Mouse (Mus musculus): Measurements from ENCODE around the gene Ctc1. TPM values are rescaled to one million over a fixed set of nuclear protein-coding genes. Genes with fewer than 3 reads are reported as not detected.

Gene Ctc1
- polyA plus RNA-seq, 1 experiment: 38.1 TPM

GRCm38 (mm10) chr11:69034585-69034984 lies 18.9 kb downstream of the Ctc1 start:
- TF ChIP-seq POLR2A (IDR thresholded peaks at IDR 0.05; ENCODE audit: borderline replicate concordance, control insufficient read depth, low read depth, low read length) (no peak), CTCF (IDR thresholded peaks at IDR 0.05; ENCODE audit: control insufficient read depth, insufficient read depth, low read length) (no peak)
- Histone ChIP-seq H3K4me1 (ENCODE audit: control insufficient read depth, insufficient read depth, low read length) (peaks cover 9% of the 10 kb centered on the region; the same call in 1 of the 2 replicates), H3K27ac (ENCODE audit: control insufficient read depth, insufficient read depth, low read depth, low read length, poor library complexity) (peak overlapping the region; percentile 23; the same call in 1 of the 2 replicates), H3K4me3 (replicated peaks; ENCODE audit: control insufficient read depth, low read depth, low read length) (no peak overlapping the region)
- 92% methylated on average over 3 of the region's 3 CpGs for WGBS

- peak overlapping the region; percentile 18; the same call in 1 of the 2 replicates for H3K27ac ChIP-seq (ENCODE audit: control insufficient read depth, insufficient read depth, low read depth, low read length, poor library complexity)
- WGBS: 87% methylated on average over 9 of the region's 9 CpGs
- no peak for TF ChIP-seq CTCF (IDR thresholded peaks at IDR 0.05; ENCODE audit: control insufficient read depth, insufficient read depth, low read length)
- no peak for TF ChIP-seq POLR2A (IDR thresholded peaks at IDR 0.05; ENCODE audit: borderline replicate concordance, control insufficient read depth, low read depth, low read length)
- H3K4me1 ChIP-seq (ENCODE audit: control insufficient read depth, insufficient read depth, low read length): peaks cover 9% of the 10 kb centered on the region; the same call in 1 of the 2 replicates
- no peak overlapping the region for H3K4me3 ChIP-seq (replicated peaks; ENCODE audit: control insufficient read depth, low read depth, low read length)
These were observed 19.7 kb downstream of the Ctc1 start for GRCm38 (mm10) chr11:69035411-69035810.

GRCm38 (mm10) chr11:69035849-69036248 lies 20.1 kb downstream of the Ctc1 start:
- H3K4me1 ChIP-seq (ENCODE audit: control insufficient read depth, insufficient read depth, low read length): peaks cover 9% of the 10 kb centered on the region; the same call in 1 of the 2 replicates
- WGBS: 3% methylated on average over 8 of the region's 8 CpGs
- peak overlapping the region; percentile 18; the same call in 1 of the 2 replicates for H3K27ac ChIP-seq (ENCODE audit: control insufficient read depth, insufficient read depth, low read depth, low read length, poor library complexity)
- H3K4me3 ChIP-seq (replicated peaks; ENCODE audit: control insufficient read depth, low read depth, low read length): peak overlapping the region; percentile 29
- TF ChIP-seq CTCF (IDR thresholded peaks at IDR 0.05; ENCODE audit: control insufficient read depth, insufficient read depth, low read length) (peak; percentile 94), POLR2A (IDR thresholded peaks at IDR 0.05; ENCODE audit: borderline replicate concordance, control insufficient read depth, low read depth, low read length) (no peak)

- H3K4me1 ChIP-seq (ENCODE audit: control insufficient read depth, insufficient read depth, low read length): peaks cover 9% of the 10 kb centered on the region; the same call in 1 of the 2 replicates
- H3K4me3 ChIP-seq (replicated peaks; ENCODE audit: control insufficient read depth, low read depth, low read length): peak overlapping the region; percentile 74
- H3K27ac ChIP-seq (ENCODE audit: control insufficient read depth, insufficient read depth, low read depth, low read length, poor library complexity): peak overlapping the region; percentile 37
- TF ChIP-seq POLR2A (IDR thresholded peaks at IDR 0.05; ENCODE audit: borderline replicate concordance, control insufficient read depth, low read depth, low read length): no peak
- no peak for TF ChIP-seq CTCF (IDR thresholded peaks at IDR 0.05; ENCODE audit: control insufficient read depth, insufficient read depth, low read length)
- 9% methylated on average over 20 of the region's 20 CpGs for WGBS
These were observed 20.9 kb downstream of the Ctc1 start for GRCm38 (mm10) chr11:69036486-69037230.

- peak overlapping the region; percentile 37 for H3K27ac ChIP-seq (ENCODE audit: control insufficient read depth, insufficient read depth, low read depth, low read length, poor library complexity)
- TF ChIP-seq CTCF (IDR thresholded peaks at IDR 0.05; ENCODE audit: control insufficient read depth, insufficient read depth, low read length): no peak
- no peak for TF ChIP-seq POLR2A (IDR thresholded peaks at IDR 0.05; ENCODE audit: borderline replicate concordance, control insufficient read depth, low read depth, low read length)
- WGBS: under 1% methylated on average over 34 of the region's 34 CpGs
- peak overlapping the region; percentile 74 for H3K4me3 ChIP-seq (replicated peaks; ENCODE audit: control insufficient read depth, low read depth, low read length)
- peaks cover 9% of the 10 kb centered on the region; the same call in 1 of the 2 replicates for H3K4me1 ChIP-seq (ENCODE audit: control insufficient read depth, insufficient read depth, low read length)
These were observed 21.7 kb downstream of the Ctc1 start for GRCm38 (mm10) chr11:69037231-69038061.

- TF ChIP-seq POLR2A (IDR thresholded peaks at IDR 0.05; ENCODE audit: borderline replicate concordance, control insufficient read depth, low read depth, low read length) (no peak), CTCF (IDR thresholded peaks at IDR 0.05; ENCODE audit: control insufficient read depth, insufficient read depth, low read length) (no peak)
- Histone ChIP-seq H3K4me1 (ENCODE audit: control insufficient read depth, insufficient read depth, low read length) (peaks cover 8% of the 10 kb centered on the region; the same call in 1 of the 2 replicates), H3K4me3 (replicated peaks; ENCODE audit: control insufficient read depth, low read depth, low read length) (no peak overlapping the region), H3K27ac (ENCODE audit: control insufficient read depth, insufficient read depth, low read depth, low read length, poor library complexity) (no peak overlapping the region)
- WGBS: 87% methylated on average over 5 of the region's 5 CpGs
These were observed 22.5 kb downstream of the Ctc1 start for GRCm38 (mm10) chr11:69038173-69038572.

GRCm38 (mm10) chr11:69045531-69046394 lies 30.1 kb downstream of the Ctc1 start, which contains the start of gene Aurkb:
Aurkb (plus strand) TSS chr11:69045647.
- H3K4me1 ChIP-seq (ENCODE audit: control insufficient read depth, insufficient read depth, low read length): peaks cover 1% of the 10 kb centered on the region; the same call in 1 of the 2 replicates
- TF ChIP-seq POLR2A (IDR thresholded peaks at IDR 0.05; ENCODE audit: borderline replicate concordance, control insufficient read depth, low read depth, low read length): peak; percentile 80; the same call in 1 of the 2 replicates
- 0 out of 2 replicates have a peak, but pooled peaks have one; percentile 15 for TF ChIP-seq CTCF (IDR thresholded peaks at IDR 0.05; ENCODE audit: control insufficient read depth, insufficient read depth, low read length)
- WGBS: under 1% methylated on average over 54 of the region's 54 CpGs
- H3K4me3 ChIP-seq (replicated peaks; ENCODE audit: control insufficient read depth, low read depth, low read length): peak within 1 kb of the TSS; percentile 86
- peak within 1 kb of the TSS; percentile 81 for H3K27ac ChIP-seq (ENCODE audit: control insufficient read depth, insufficient read depth, low read depth, low read length, poor library complexity)
